Mouse (Mus musculus) testis, postnatal 14 days (tissue): ENCODE measurements around the gene Slc9a3r1.

ENCODE experiments used
- DNase-seq: peaks from one replicate; pipeline ENCODE4 v3.0.0; 2021; ENCODE audit warnings: low spot score

The Slc9a3r1 gene

DNA sequence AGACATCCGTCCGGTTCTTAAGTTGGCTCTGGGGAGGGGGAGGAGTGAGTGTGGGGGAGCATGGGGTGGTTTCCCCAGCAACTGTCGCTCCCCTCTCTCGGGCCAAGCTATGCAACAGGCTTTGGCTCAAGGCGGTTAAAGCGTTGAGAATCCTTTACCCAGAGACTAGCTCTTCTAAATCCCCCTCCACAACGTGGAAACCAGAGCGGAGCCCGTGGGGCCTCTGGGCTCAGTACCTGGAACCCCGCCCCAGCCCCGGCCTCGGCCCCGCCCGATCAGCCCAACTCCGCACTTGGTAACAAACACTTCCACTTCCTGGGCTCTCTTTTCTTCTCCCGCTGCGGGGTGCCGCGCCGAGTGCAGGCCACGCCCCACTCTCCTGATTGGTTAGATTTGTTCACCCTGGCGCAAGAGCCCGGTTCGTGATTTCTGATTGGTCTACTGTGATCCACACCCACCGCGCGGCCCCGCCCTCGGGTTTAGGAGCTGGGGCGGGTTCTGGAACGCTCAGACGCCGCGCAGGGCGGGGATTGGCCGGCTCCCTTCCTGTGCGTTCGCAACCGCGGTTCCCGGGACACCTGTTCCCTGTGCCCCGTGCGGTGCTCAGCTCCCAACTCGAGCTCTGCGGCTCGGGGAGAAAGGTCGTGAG is at the start of gene Slc9a3r1:
Gene Slc9a3r1, plus strand, starts transcription at position 510 of the 649 bp plus-strand sequence.
- DNase-seq = peak; percentile 94

- no peak for DNase-seq
These were observed 43.7 kb upstream of the Slc9a3r1 start for GRCm38 (mm10) chr11:115119409-115119808.

DNA sequence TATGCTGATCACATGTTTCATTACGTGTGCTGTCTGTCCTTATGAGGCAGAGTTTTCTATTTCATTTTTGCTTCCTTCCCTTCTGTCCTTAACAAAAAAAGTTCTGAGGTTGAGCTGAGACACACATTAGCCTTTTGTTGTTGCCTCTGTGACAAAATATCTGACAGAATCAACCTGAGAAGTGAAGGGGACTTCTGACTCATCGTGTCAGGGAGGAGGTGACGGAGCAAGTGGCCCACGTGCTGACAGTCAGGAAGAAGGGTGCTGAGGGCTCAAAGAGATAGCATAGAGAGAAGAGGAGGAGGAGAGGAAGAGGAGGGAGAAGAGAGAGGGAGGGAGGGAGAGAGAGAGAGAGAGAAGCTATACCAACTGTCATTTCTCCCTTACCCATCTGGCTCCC is 34.7 kb upstream of the Slc9a3r1 start:
- DNase-seq = no peak

- DNase-seq = no peak
These were observed 33.5 kb upstream of the Slc9a3r1 start for GRCm38 (mm10) chr11:115129508-115130126.

DNA sequence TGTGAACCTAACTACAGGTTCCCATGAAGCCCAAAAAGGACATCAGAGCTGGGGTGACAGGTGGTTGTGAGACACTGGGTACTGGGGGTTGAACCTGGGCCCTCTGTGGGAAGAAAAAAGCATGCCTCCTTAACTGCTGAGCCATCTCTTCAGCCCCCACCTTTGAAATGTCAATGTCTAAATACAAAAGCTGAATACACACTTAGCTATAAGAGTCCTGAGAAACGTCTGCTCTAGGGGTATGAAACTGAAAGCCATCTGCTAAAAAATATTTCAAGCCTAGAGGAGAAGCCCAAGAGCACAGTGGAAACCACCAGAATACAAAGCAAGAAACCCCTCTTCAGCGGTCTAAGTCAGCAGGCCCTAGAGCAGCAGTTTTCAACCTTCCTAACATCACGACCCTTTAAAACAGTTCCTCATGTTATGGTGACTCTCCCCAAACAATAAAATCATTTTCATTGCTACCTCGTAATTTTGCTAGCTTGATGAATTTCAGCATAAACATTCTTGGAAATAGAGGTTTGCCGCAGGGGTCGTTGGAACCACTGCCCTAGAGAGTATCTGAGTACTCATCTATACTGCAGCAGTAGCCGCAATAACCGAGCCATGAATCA is 31.3 kb upstream of the Slc9a3r1 start:
- DNase-seq = no peak

- DNase-seq = no peak
These were observed 29.3 kb upstream of the Slc9a3r1 start, which contains the start of gene Cd300lf for GRCm38 (mm10) chr11:115133800-115134199. Cd300lf (minus strand) TSS chr11:115133992.

DNA sequence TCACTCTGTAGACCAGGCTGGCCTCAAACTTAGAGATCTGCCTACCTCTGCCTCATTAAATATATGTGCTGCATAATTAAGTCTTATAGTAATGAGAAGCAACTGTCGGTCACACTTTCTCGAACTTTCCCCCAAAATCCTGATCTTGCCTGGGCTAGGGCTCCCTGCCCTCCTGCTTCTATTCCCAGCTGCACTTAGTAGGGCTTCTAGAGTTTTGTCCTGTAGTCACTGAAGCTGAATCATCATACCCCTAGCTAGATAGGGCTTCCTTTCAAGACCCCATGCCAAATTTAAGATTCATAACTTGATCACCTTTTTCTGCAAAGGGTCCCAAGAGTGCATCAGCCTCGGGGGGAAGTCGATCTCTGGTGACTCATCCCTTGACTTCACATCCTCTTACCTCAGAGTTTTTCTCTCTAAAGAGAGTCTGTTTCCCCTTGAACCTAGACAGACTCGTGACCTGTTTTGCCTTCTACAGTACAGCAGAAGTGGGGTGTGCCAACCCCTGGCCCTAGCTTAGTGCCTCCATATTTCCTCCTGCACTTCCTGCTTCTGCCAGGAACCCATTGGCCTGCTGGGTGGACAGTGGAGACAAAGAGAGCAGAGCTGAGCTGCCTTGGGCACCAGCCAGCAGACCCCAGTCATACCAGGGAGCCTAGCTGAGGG is 24.4 kb upstream of the Slc9a3r1 start:
- DNase-seq = no peak

DNA sequence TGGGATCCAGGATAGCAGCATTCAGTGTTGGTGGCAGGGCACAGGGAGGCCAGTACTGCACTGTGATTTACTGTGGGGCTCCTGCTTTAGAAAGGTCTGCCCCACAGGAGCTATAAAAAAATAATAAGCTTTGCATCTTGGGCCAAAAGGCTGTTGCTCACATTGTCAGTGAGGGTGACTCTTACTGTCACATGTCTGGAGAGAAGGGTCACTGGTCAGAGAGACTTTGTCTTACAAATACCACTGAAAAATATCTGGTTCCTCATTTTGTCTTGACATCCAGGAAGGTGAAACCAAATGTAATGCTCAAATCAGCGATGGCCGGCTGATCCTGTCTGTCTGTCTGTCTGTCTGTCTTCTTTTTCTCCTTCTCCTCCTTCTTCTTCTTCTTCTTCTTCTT is 21.2 kb upstream of the Slc9a3r1 start:
- DNase-seq = no peak

- no peak for DNase-seq
These were observed 15.3 kb upstream of the Slc9a3r1 start for GRCm38 (mm10) chr11:115147813-115148212.

DNA sequence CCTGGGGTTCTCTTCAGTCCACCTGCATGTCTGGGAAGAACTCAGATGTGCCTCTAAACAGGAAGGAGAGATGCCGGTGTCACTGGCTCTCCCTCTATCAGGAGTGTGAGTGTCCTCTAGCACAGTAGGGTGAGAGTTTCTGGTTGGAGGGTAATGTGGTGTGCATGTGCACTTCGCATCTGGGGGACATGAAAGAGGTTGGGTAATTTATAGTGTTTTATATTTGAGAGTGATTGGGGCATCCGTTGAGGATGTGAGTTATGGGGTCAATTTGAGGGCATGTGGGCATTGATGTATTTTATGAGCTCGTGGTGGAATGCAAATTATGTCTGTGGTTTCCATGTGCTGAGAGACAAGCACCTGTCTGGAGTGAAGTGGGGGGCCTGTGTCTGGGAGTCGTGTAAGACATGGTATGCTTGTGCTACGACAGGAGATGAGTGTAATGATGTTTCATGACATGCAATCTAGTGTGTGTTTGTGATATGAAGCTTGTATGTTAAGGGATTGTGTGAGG is 12.3 kb upstream of the Slc9a3r1 start:
- no peak for DNase-seq

DNA sequence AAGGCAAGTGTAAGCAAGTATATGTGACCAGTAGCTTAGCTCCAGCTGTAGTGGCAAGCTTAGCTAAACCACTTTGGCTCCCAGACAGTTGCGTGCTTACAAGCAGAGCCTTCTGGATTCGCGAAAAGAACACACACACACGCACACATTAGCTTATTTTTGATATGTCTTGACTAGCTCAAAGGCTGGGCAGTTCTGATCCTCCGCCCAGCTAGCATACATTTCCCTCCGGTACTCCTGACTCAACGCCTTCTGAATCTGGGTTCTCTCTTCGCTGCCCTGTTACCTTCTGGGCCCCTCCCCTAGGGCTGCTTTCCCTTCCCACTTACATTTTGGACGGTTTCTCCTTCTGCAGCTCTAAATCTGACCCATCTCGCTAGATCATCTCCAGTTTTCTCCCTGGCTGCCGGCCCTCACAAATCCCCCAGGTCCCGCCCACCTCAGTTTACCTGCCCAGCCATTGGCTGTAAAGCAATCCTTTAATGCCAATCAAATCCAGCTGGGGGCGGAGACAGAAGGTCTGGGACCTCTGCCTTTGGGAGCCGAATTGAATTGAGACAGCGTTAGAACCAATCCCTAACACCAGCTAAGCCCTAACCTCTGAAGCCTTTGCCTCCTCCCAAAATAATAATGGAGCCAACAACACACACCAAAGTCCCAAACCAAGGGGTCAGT is 11.2 kb upstream of the Slc9a3r1 start:
- DNase-seq = peak; percentile 50

GRCm38 (mm10) chr11:115153088-115153487 is 10.1 kb upstream of the Slc9a3r1 start:
- DNase-seq = no peak

- DNase-seq = peak; percentile 60
These were observed 9.3 kb upstream of the Slc9a3r1 start for GRCm38 (mm10) chr11:115153699-115154292.

- no peak for DNase-seq
These were observed 8.0 kb upstream of the Slc9a3r1 start for GRCm38 (mm10) chr11:115155053-115155634.

GRCm38 (mm10) chr11:115157933-115158719 is 5.0 kb upstream of the Slc9a3r1 start:
- DNase-seq = no peak

DNA sequence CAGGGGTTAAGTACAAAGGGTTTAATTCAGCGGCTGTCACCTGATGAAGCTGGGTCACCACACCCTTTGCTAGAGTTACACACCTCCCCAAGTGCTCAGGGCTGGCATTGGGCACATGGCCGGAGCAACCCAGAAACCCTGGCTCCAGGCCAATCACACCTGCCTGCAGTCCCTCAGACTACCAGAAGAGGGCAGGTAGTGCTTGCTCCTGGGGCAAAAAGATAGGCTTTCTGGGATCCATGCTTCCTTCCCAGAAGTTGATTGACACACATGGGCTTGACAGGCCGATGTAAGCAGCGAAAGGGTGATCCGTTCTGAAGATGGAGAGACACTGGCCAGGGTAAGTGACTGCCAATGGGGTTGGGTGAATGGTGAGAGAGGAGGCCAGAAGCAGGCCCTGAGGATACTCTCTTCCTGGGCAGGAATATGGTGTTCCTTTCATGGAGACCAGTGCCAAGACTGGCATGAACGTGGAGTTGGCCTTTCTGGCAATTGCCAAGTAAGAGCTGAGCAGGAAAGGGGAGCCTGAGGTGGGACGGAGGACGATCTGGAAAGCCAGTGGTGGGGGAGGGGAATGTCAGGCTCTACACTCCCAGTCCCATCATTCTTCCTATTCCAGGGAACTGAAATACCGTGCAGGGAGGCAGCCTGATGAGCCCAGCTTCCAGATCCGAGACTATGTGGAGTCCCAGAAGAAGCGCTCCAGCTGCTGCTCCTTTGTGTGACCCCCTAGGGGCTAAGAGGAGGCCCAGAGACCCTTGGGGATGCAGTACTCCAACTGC is 2.9 kb upstream of the Slc9a3r1 start:
- DNase-seq = no peak

GRCm38 (mm10) chr11:115160883-115161577 is 2.1 kb upstream of the Slc9a3r1 start:
- DNase-seq = no peak

DNA sequence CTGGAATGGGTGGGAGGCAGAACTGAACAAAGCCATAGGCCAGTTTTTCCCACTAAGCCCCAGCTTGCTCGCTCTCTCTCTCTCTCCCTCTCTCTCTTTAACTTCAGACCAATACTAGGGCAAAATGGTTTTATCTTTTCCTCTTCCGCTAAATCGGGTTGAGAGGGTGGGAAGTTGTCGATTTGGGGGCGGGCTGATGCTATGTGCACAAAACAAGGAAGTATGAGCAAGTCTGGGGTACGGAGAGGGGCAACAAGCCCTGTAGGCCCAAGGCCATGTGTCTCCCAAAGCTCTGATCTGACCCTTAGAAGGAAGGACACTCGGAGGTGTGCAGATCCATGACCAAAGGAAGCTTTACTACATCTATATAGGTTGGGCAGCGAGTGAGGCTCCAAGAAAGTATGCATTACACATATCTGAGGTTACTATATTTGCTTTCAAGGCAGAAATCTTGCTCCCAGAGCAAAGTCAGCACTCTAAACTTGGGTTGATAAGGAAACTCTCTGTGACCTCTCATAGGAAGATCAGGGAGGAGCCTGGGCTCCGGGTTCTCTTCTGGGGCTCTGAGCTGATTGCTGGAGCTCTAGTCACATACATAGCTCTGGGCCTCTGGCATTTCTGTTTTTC is 1.4 kb upstream of the Slc9a3r1 start:
- no peak for DNase-seq

DNA sequence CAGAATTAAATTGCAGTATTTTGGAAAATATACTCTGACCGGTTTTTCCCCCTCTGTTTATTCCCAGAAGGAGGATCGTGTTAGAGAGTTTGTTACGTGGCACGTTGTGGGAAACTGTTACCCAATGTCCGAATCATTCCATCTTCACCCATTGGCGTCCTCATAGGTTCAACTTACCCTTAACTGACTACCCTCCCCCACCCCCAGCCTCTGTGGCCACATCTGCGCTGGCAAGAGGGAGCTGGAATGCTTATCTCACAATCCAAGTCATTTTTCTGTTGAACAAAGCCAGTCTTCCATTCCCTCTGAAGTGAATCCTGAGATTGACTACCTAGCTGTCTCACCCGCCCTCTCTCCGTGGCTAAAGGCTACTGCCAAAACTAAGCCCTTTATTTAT is 938 bp upstream of the Slc9a3r1 start:
- no peak for DNase-seq
